Mouse (Mus musculus) megakaryocyte, embryonic 14.5 days (primary cell): ENCODE results near the gene Arhgap19.

Source experiments
- FLI1 ChIP-seq: IDR thresholded peaks from 2 replicates; pipeline ENCODE4 v1.6.1; 2012; ENCODE audit warnings: low read length, inconsistent platforms, mixed read lengths
- GATA1 ChIP-seq: IDR thresholded peaks from 3 replicates; pipeline ENCODE4 v1.6.1; 2012; ENCODE audit warnings: mixed read lengths, low read length, inconsistent platforms, borderline replicate concordance

- no peak for TF ChIP-seq GATA1
- TF ChIP-seq FLI1, result no peak
These were observed at the start of gene Arhgap19 for GRCm38 (mm10) chr19:41801742-41802369.
